Comparison of ENCODE assay signal across 7 mouse cellular contexts in genomic region chr6:38353811-38354722, GRCm38 (mm10). TPM values are rescaled to one million over a fixed set of nuclear protein-coding genes. Genes with fewer than 3 reads are reported as not detected.
DNase-seq lines count a peak whose midpoint lies in the region; ATAC-seq and TF ChIP-seq lines count a peak whose summit lies in the region.

Gene Zc3hav1, minus strand, starts transcription at chr6:38354603.

- H3K9me3 ChIP-seq in intestine, embryonic 16.5 days (ENCODE audit: control insufficient read depth, low read length), result no peaks in the 10 kb centered on the region
- no peaks in the 10 kb centered on the region for H3K9me3 ChIP-seq in midbrain, embryonic 11.5 days (ENCODE audit: control insufficient read depth, low read length)

- no peak for TF ChIP-seq CTCF in small intestine, adult 2 months (IDR thresholded peaks at IDR 0.05; ENCODE audit: extremely low read depth, insufficient read length, insufficient replicate concordance, low read depth, low read length)

- H3K27ac ChIP-seq in intestine, embryonic 16.5 days (ENCODE audit: low read length), result peak within 1 kb of the TSS; percentile 89
- no peak within 1 kb of the TSS for H3K27ac ChIP-seq in midbrain, embryonic 11.5 days (ENCODE audit: low read depth, low read length)
- H3K27ac ChIP-seq in small intestine, adult 2 months (ENCODE audit: insufficient read depth, low read depth, low read length), result peak within 1 kb of the TSS; percentile 97

- no peaks in the 10 kb centered on the region for H3K36me3 ChIP-seq in intestine, embryonic 16.5 days (ENCODE audit: control insufficient read depth, insufficient read depth, low read length)
- no peaks in the 10 kb centered on the region for H3K36me3 ChIP-seq in midbrain, embryonic 11.5 days (ENCODE audit: control insufficient read depth, insufficient read depth, low read length)
- H3K36me3 ChIP-seq in small intestine, adult 2 months (ENCODE audit: control insufficient read depth, insufficient read depth, low read length), result no peaks in the 10 kb centered on the region

- DNase-seq in adipocyte (ENCODE audit: low spot score), result peak; percentile 82
- peak; percentile 35 for DNase-seq in embryo, embryonic 11.5 days (ENCODE audit: low read depth, low spot score)
- peak; percentile 54 to 82 for DNase-seq in gastrocnemius, postnatal 4 days (ENCODE audit: low spot score in 2 of 2)
- DNase-seq in left cerebral cortex, postnatal 4 days, result peak; percentile 28
- DNase-seq in midbrain, embryonic 11.5 days (ENCODE audit: low spot score, missing footprints), result peak; percentile 98

- peak; percentile 72 for TF ChIP-seq POLR2A in small intestine, adult 2 months (IDR thresholded peaks at IDR 0.05; ENCODE audit: low read depth, low read length)

- H3K4me1 ChIP-seq in intestine, embryonic 16.5 days (ENCODE audit: control insufficient read depth, insufficient read depth, low read length), result peaks cover 17% of the 10 kb centered on the region
- H3K4me1 ChIP-seq in midbrain, embryonic 11.5 days (ENCODE audit: control insufficient read depth, insufficient read depth, low read length), result peaks cover 4% of the 10 kb centered on the region
- peaks cover 14% of the 10 kb centered on the region; the same call in 1 of the 2 replicates for H3K4me1 ChIP-seq in small intestine, adult 2 months (ENCODE audit: control insufficient read depth, insufficient read depth, insufficient read length, low read length)

- intact Hi-C loops in left cerebral cortex, postnatal 4 days (cut with DNase I), result no loop called here

- H3K27me3 ChIP-seq in intestine, embryonic 16.5 days (replicated peaks; ENCODE audit: control insufficient read depth, insufficient read depth, low read length), result no peaks in the 10 kb centered on the region; the same call in 1 of the 2 replicates
- peaks cover 58% of the 10 kb centered on the region for H3K27me3 ChIP-seq in midbrain, embryonic 11.5 days (ENCODE audit: control insufficient read depth, insufficient read depth, low read length)
- no peaks in the 10 kb centered on the region for H3K27me3 ChIP-seq in small intestine, adult 2 months (ENCODE audit: control insufficient read depth, insufficient read depth, low read length)

- ATAC-seq in intestine, embryonic 16.5 days, result peak; percentile 94
- ATAC-seq in midbrain, embryonic 11.5 days (ENCODE audit: low FRiP score), result peak; percentile 61

- H3K4me3 ChIP-seq in intestine, embryonic 16.5 days (ENCODE audit: low read length), result peak within 1 kb of the TSS; percentile 66
- peak within 1 kb of the TSS; percentile 44 for H3K4me3 ChIP-seq in midbrain, embryonic 11.5 days (ENCODE audit: low read depth, low read length)
- peak within 1 kb of the TSS; percentile 70 for H3K4me3 ChIP-seq in small intestine, adult 2 months (ENCODE audit: low read depth, low read length)

- peak within 1 kb of the TSS; percentile 76 for H3K9ac ChIP-seq in intestine, embryonic 16.5 days (ENCODE audit: low read depth, low read length)
- H3K9ac ChIP-seq in midbrain, embryonic 11.5 days (ENCODE audit: low read length), result peak within 1 kb of the TSS; percentile 43

- H3K4me2 ChIP-seq in intestine, embryonic 16.5 days (ENCODE audit: low read depth, low read length), result peak within 1 kb of the TSS; percentile 81
- peak within 1 kb of the TSS; percentile 56 for H3K4me2 ChIP-seq in midbrain, embryonic 11.5 days

- WGBS in intestine, embryonic 16.5 days, result under 1% methylated on average over 87 of the region's 87 CpGs
- WGBS in midbrain, embryonic 11.5 days, result under 1% methylated on average over 87 of the region's 87 CpGs
- WGBS in small intestine, adult 2 months, result under 1% methylated on average over 87 of the region's 87 CpGs

RNA-seq across cellular contexts. Expression of gene Zc3hav1, which starts in this region (rescaled TPM):
- 10 to 100 TPM; 15.9 to 17.0 TPM for total RNA-seq in gastrocnemius, postnatal 4 days (2021)
- 15.5 and 16.5 TPM in 2 replicates for polyA plus RNA-seq in intestine, embryonic 16.5 days (2015; fragmentation: Nextera tagmentation; extraction: Ambion mirVana)
- 1 to 10 TPM; 2.1 to 2.5 TPM for total RNA-seq in left cerebral cortex, postnatal 4 days (2021)
- 1.7 and 2.2 TPM in 2 replicates for polyA plus RNA-seq in midbrain, embryonic 11.5 days (2014; fragmentation: Nextera tagmentation; extraction: Ambion mirVana)
- polyA plus RNA-seq in small intestine, adult 2 months (2012; rRNA removed), result 14.9 and 34.7 TPM in 2 replicates

Comparison
In these comparisons a context has a peak if more than half of its experiments do, and no peak if none do; other contexts are left out.
1. RNA of gene Zc3hav1 (total RNA-seq): 15.9 to 17.0 TPM in gastrocnemius, postnatal 4 days; 2.1 to 2.5 TPM in left cerebral cortex, postnatal 4 days; every median in the first group is over 4 times any median in the second.
2. DNase-seq: peak in every context shown above with its lines; median percentile 98 in midbrain, embryonic 11.5 days; 82 in adipocyte; 68 in gastrocnemius, postnatal 4 days; 35 in embryo, embryonic 11.5 days; 28 in left cerebral cortex, postnatal 4 days.
3. Peak in every context shown above with its lines, with median percentiles within 50 percentile points of each other: H3K4me3 ChIP-seq.